Mouse (Mus musculus) liver, embryonic 15.5 days (tissue): ENCODE measurements around the gene Hcrtr1. TPM values are rescaled to one million over a fixed set of nuclear protein-coding genes. Genes with fewer than 3 reads are reported as not detected.
A peak's percentile ranks its signal among the peaks of the same experiment; 100 is the strongest.

ENCODE experiments used
- ATAC-seq: fragments of 200-750 bp; cut with Nextera tagmentation; 2 replicates; pipeline ENCODE4 v1.8.0; 2017; ENCODE audit warnings: moderate number of reproducible peaks, mild to moderate bottlenecking, moderate library complexity; ENCODE audit not compliant: insufficient read depth
- H3K27ac ChIP-seq: fragments of 300-500 bp; sonication (generic); replicated peaks from 2 replicates; pipeline ENCODE4 v1.5.1; 2015; ENCODE audit warnings: mild to moderate bottlenecking, inconsistent platforms
- H3K27me3 ChIP-seq: fragments of 300-500 bp; sonication (generic); 2 replicates; pipeline ENCODE4 v1.6.1; 2015; ENCODE audit warnings: mild to moderate bottlenecking, inconsistent platforms
- H3K36me3 ChIP-seq: fragments of 300-500 bp; sonication (generic); replicated peaks from 2 replicates; pipeline ENCODE4 v1.6.1; 2015; ENCODE audit warnings: moderate library complexity, mild to moderate bottlenecking, inconsistent platforms
- H3K4me1 ChIP-seq: fragments of 300-500 bp; sonication (generic); replicated peaks from 2 replicates; pipeline ENCODE4 v1.6.1; 2015; ENCODE audit warnings: inconsistent platforms
- H3K4me2 ChIP-seq: fragments of 300-500 bp; sonication (generic); 2 replicates; pipeline ENCODE4 v1.6.1; 2015; ENCODE audit warnings: moderate library complexity, mild to moderate bottlenecking, inconsistent platforms
- H3K4me3 ChIP-seq: fragments of 300-500 bp; sonication (generic); replicated peaks from 2 replicates; pipeline ENCODE4 v1.5.1; 2015; ENCODE audit warnings: mild to moderate bottlenecking, inconsistent platforms
- H3K9ac ChIP-seq: fragments of 300-500 bp; sonication (generic); 2 replicates; pipeline ENCODE4 v1.6.1; 2015; ENCODE audit warnings: moderate library complexity, mild to moderate bottlenecking, inconsistent platforms
- H3K9me3 ChIP-seq: fragments of 300-500 bp; sonication (generic); replicated peaks from 2 replicates; pipeline ENCODE4 v1.6.1; 2016; ENCODE audit warnings: inconsistent platforms
- WGBS: fragments of 180-500 bp; shearing (Covaris S2); methylation state at CpG from one replicate; pipeline ENCODE4 v1.1.7; 2015; ENCODE audit warnings: mixed read lengths; ENCODE audit not compliant: insufficient replicate concordance; 5-methylcytosine and 5-hydroxymethylcytosine counted together
- polyA plus RNA-seq: library from polyadenylated mRNA; unstranded; fragments of >200 nt; fragmentation: Nextera tagmentation; extraction: Ambion mirVana; gene quantifications from 2 replicates; pipeline ENCODE4 v1.2.1, GENCODE M21; 2015

Gene Hcrtr1
- polyA plus RNA-seq, 1 experiment from 2014 or later, result not detected

GRCm38 (mm10) chr4:130101183-130101582 is 38.0 kb downstream of the Hcrtr1 start:
- Histone ChIP-seq H3K4me3 (no peak overlapping the region), H3K9ac (no peak overlapping the region), H3K4me1 (peaks cover 8% of the 10 kb centered on the region; the same call in 1 of the 2 replicates), H3K27me3 (peaks cover 28% of the 10 kb centered on the region), H3K27ac (no peak overlapping the region), H3K4me2 (no peak overlapping the region), H3K36me3 (no peaks in the 10 kb centered on the region), H3K9me3 (no peaks in the 10 kb centered on the region)
- ATAC-seq, result no peak
- WGBS, result 51% methylated on average over 8 of the region's 8 CpGs

GRCm38 (mm10) chr4:130095137-130095536 is 44.0 kb downstream of the Hcrtr1 start:
- no peak for ATAC-seq
- 49% methylated on average over 3 of the region's 3 CpGs for WGBS
- Histone ChIP-seq H3K27me3 (peaks cover 27% of the 10 kb centered on the region), H3K36me3 (no peaks in the 10 kb centered on the region), H3K27ac (no peak overlapping the region), H3K4me2 (no peak overlapping the region), H3K9me3 (no peaks in the 10 kb centered on the region), H3K4me3 (no peak overlapping the region), H3K9ac (no peak overlapping the region), H3K4me1 (no peaks in the 10 kb centered on the region)

GRCm38 (mm10) chr4:130087293-130087692 is 51.9 kb downstream of the Hcrtr1 start:
- WGBS, result 14% methylated on average over 7 of the region's 7 CpGs
- Histone ChIP-seq H3K4me1 (no peaks in the 10 kb centered on the region), H3K9me3 (no peaks in the 10 kb centered on the region), H3K27ac (no peak overlapping the region), H3K4me3 (no peak overlapping the region), H3K27me3 (peaks cover 21% of the 10 kb centered on the region), H3K4me2 (no peak overlapping the region), H3K9ac (no peak overlapping the region), H3K36me3 (no peaks in the 10 kb centered on the region)
- peak; percentile 17; the same call in 1 of the 2 replicates for ATAC-seq

- Histone ChIP-seq H3K9me3 (no peaks in the 10 kb centered on the region), H3K27ac (no peak overlapping the region), H3K27me3 (peaks cover 28% of the 10 kb centered on the region), H3K9ac (no peak overlapping the region), H3K36me3 (no peaks in the 10 kb centered on the region), H3K4me2 (no peak overlapping the region), H3K4me1 (no peaks in the 10 kb centered on the region), H3K4me3 (no peak overlapping the region)
- ATAC-seq, result no peak
- 50% methylated on average over 12 of the region's 12 CpGs for WGBS
These were observed 53.8 kb downstream of the Hcrtr1 start for GRCm38 (mm10) chr4:130085246-130085820.

GRCm38 (mm10) chr4:130084331-130084945 is 54.7 kb downstream of the Hcrtr1 start:
- 52% methylated on average over 7 of the region's 7 CpGs for WGBS

GRCm38 (mm10) chr4:130082211-130082610 is 56.9 kb downstream of the Hcrtr1 start:
- Histone ChIP-seq H3K9ac (no peak overlapping the region), H3K27me3 (peaks cover 27% of the 10 kb centered on the region), H3K36me3 (no peaks in the 10 kb centered on the region), H3K4me2 (no peak overlapping the region), H3K4me1 (no peaks in the 10 kb centered on the region), H3K9me3 (no peaks in the 10 kb centered on the region), H3K27ac (no peak overlapping the region), H3K4me3 (no peak overlapping the region)
- no peak for ATAC-seq
- 46% methylated on average over 9 of the region's 9 CpGs for WGBS

More at GRCm38 (mm10) chr4:130084331-130084945, 54.7 kb downstream of the Hcrtr1 start:
- Histone ChIP-seq H3K27ac (no peak overlapping the region), H3K9me3 (no peaks in the 10 kb centered on the region), H3K4me3 (no peak overlapping the region), H3K9ac (no peak overlapping the region), H3K4me1 (no peaks in the 10 kb centered on the region), H3K36me3 (no peaks in the 10 kb centered on the region), H3K4me2 (no peak overlapping the region), H3K27me3 (peaks cover 28% of the 10 kb centered on the region)
- no peak for ATAC-seq

GRCm38 (mm10) chr4:130081345-130082190 is 57.6 kb downstream of the Hcrtr1 start:
- ATAC-seq, result no peak
- H3K27me3 ChIP-seq, result peaks cover 33% of the 10 kb centered on the region
- H3K9ac ChIP-seq, result no peak overlapping the region

More at GRCm38 (mm10) chr4:130081345-130082190, 57.6 kb downstream of the Hcrtr1 start:
- Histone ChIP-seq H3K27ac (no peak overlapping the region), H3K9me3 (no peaks in the 10 kb centered on the region), H3K4me1 (no peaks in the 10 kb centered on the region), H3K36me3 (no peaks in the 10 kb centered on the region), H3K4me3 (no peak overlapping the region), H3K4me2 (no peak overlapping the region)
- 58% methylated on average over 19 of the region's 19 CpGs for WGBS

Other genes starting within 250 kb of the Hcrtr1 start
- not detected in 2 replicates for gene Spocd1, start 210.1 kb downstream of the Hcrtr1 start, polyA plus RNA-seq
- gene Adgrb2, start 154.5 kb downstream of the Hcrtr1 start, polyA plus RNA-seq, result 0.06 and 0.22 TPM in 2 replicates
- gene Col16a1, start 91.5 kb downstream of the Hcrtr1 start, polyA plus RNA-seq, result 3.4 and 3.6 TPM in 2 replicates
- gene Pef1, start 36.8 kb downstream of the Hcrtr1 start, polyA plus RNA-seq, result 41.2 and 46.9 TPM in 2 replicates
- 41.1 and 47.6 TPM in 2 replicates for gene Tinagl1, start 35.8 kb upstream of the Hcrtr1 start, polyA plus RNA-seq
- gene Gm853, start 83.0 kb upstream of the Hcrtr1 start, polyA plus RNA-seq, result not detected in 2 replicates
- 1.1 and 1.3 TPM in 2 replicates for gene Serinc2, start 139.8 kb upstream of the Hcrtr1 start, polyA plus RNA-seq
- gene Fabp3, start 169.2 kb upstream of the Hcrtr1 start, polyA plus RNA-seq, result 4.0 and 4.5 TPM in 2 replicates
- gene Gm10570, start 169.3 kb upstream of the Hcrtr1 start, polyA plus RNA-seq, result not detected in 2 replicates
- gene Zcchc17, start 220.6 kb upstream of the Hcrtr1 start, polyA plus RNA-seq, result 27.4 and 31.9 TPM in 2 replicates
- gene Snrnp40, start 220.8 kb upstream of the Hcrtr1 start, polyA plus RNA-seq, result 69.1 and 70.6 TPM in 2 replicates